Mouse (Mus musculus) MEL (cell line): Measurements from ENCODE around the gene Kndc1. TPM values are rescaled to one million over a fixed set of nuclear protein-coding genes. Genes with fewer than 3 reads are reported as not detected.

Experiments
- DNase-seq: peaks from one replicate; pipeline ENCODE4 v3.0.0; 2011; ENCODE audit warnings: low read depth, low spot score
- H3K27ac ChIP-seq: 2 replicates; pipeline ENCODE4 v1.5.1; 2012; ENCODE audit warnings: low read depth, mild to moderate bottlenecking, control low read depth, low read length, moderate library complexity; ENCODE audit not compliant: control insufficient read depth
- H3K27me3 ChIP-seq, 2 experiments: fragments of 150-350 bp in 1 of 2; sonication (generic) in 1 of 2; 2 replicates each; pipeline ENCODE4 v1.6.1; 2012; ENCODE audit warnings: low read length in 2 of 2, mild to moderate bottlenecking in 2 of 2, improper control_type of control experiment in 1 of 2, moderate library complexity in 1 of 2; ENCODE audit not compliant: insufficient read depth in 2 of 2, control insufficient read depth in 1 of 2
- H3K36me3 ChIP-seq, 2 experiments: 2 replicates each; pipeline ENCODE4 v1.6.1; 2012 to 2014; ENCODE audit warnings: low read length in 2 of 2, improper control_type of control experiment in 1 of 2, inconsistent platforms in 1 of 2, mild to moderate bottlenecking in 1 of 2; ENCODE audit not compliant: insufficient read depth in 2 of 2, control insufficient read depth in 1 of 2
- H3K4me1 ChIP-seq, 2 experiments: fragments of 150-350 bp in 1 of 2; sonication (generic) in 1 of 2; 2 replicates each; pipeline ENCODE4 v1.6.1; 2012; ENCODE audit warnings: low read length in 2 of 2, improper control_type of control experiment in 1 of 2, mild to moderate bottlenecking in 1 of 2; ENCODE audit not compliant: insufficient read depth in 2 of 2, control insufficient read depth in 1 of 2
- H3K4me3 ChIP-seq, 2 experiments: fragments of 150-350 bp in 1 of 2; sonication (generic) in 1 of 2; 2 replicates each; pipeline ENCODE4 v1.5.1; 2012; ENCODE audit warnings: low read depth in 2 of 2, low read length in 2 of 2, mild to moderate bottlenecking in 2 of 2, moderate library complexity in 2 of 2, control low read depth in 1 of 2, improper control_type of control experiment in 1 of 2; ENCODE audit not compliant: control insufficient read depth in 1 of 2, insufficient read depth in 1 of 2
- H3K79me2 ChIP-seq: 2 replicates; pipeline ENCODE4 v1.6.1; 2012; ENCODE audit warnings: mild to moderate bottlenecking, low read length, moderate library complexity; ENCODE audit not compliant: control insufficient read depth, poor library complexity, insufficient read depth
- H3K9ac ChIP-seq: 2 replicates; pipeline ENCODE4 v1.6.1; 2012; ENCODE audit warnings: low read depth, mild to moderate bottlenecking, control low read depth, low read length, moderate library complexity; ENCODE audit not compliant: control insufficient read depth, poor library complexity, severe bottlenecking
- H3K9me3 ChIP-seq: fragments of 150-350 bp; sonication (generic); replicated peaks from 2 replicates; pipeline ENCODE4 v1.6.1; 2012; ENCODE audit warnings: mild to moderate bottlenecking, low read length, improper control_type of control experiment, moderate library complexity; ENCODE audit not compliant: insufficient read depth
- CHD1 ChIP-seq: IDR thresholded peaks from 2 replicates; pipeline ENCODE4 v1.6.1; 2012; ENCODE audit warnings: low read depth, mild to moderate bottlenecking, inconsistent platforms, low read length, improper control_type of control experiment
- CTCF ChIP-seq, 3 experiments: IDR thresholded peaks in 2 of 3; conservative IDR thresholded peaks in 1 of 3; 2 replicates each; pipeline ENCODE4 v1.5.1; 2011 to 2012; ENCODE audit warnings: low read length in 3 of 3, low read depth in 2 of 3, mild to moderate bottlenecking in 2 of 3, improper control_type of control experiment in 1 of 3, inconsistent platforms in 1 of 3, mixed read lengths in 1 of 3, moderate library complexity in 1 of 3; ENCODE audit not compliant: control insufficient read depth in 1 of 3, insufficient read depth in 1 of 3, poor library complexity in 1 of 3, severe bottlenecking in 1 of 3
- E2F4 ChIP-seq: IDR thresholded peaks from 2 replicates; pipeline ENCODE4 v1.6.1; 2011; ENCODE audit warnings: low read depth, low read length, improper control_type of control experiment, borderline replicate concordance
- ETS1 ChIP-seq: IDR thresholded peaks from 2 replicates; pipeline ENCODE4 v1.6.1; 2012; ENCODE audit warnings: low read depth, mild to moderate bottlenecking, inconsistent platforms, low read length, improper control_type of control experiment, moderate library complexity
- GABPA ChIP-seq: IDR thresholded peaks from 2 replicates; pipeline ENCODE4 v1.6.1; 2012; ENCODE audit warnings: low read depth, mild to moderate bottlenecking, inconsistent platforms, low read length, improper control_type of control experiment, moderate library complexity
- GATA1 ChIP-seq: IDR thresholded peaks from 2 replicates; pipeline ENCODE4 v1.6.1; 2011; ENCODE audit warnings: low read depth, low read length, improper control_type of control experiment
- HCFC1 ChIP-seq: IDR thresholded peaks from 2 replicates; pipeline ENCODE4 v1.6.1; 2012; ENCODE audit warnings: low read depth, mild to moderate bottlenecking, inconsistent platforms, low read length, improper control_type of control experiment, moderate library complexity
- JUND ChIP-seq: IDR thresholded peaks from 2 replicates; pipeline ENCODE4 v1.6.1; 2011; ENCODE audit warnings: low read depth, mild to moderate bottlenecking, improper control_type of control experiment, low read length
- KAT2A ChIP-seq: conservative IDR thresholded peaks from 2 replicates; pipeline ENCODE4 v1.6.1; 2012; ENCODE audit warnings: low read depth, low read length, improper control_type of control experiment, inconsistent platforms
- MAFK ChIP-seq: IDR thresholded peaks from 2 replicates; pipeline ENCODE4 v1.6.1; 2011; ENCODE audit warnings: low read depth, mild to moderate bottlenecking, low read length, improper control_type of control experiment, borderline replicate concordance
- MAX ChIP-seq: IDR thresholded peaks from 2 replicates; pipeline ENCODE4 v1.6.1; 2011; ENCODE audit warnings: low read length, improper control_type of control experiment
- MAZ ChIP-seq: IDR thresholded peaks from 2 replicates; pipeline ENCODE4 v1.6.1; 2012; ENCODE audit warnings: low read depth, mild to moderate bottlenecking, inconsistent platforms, low read length, improper control_type of control experiment
- MEF2A ChIP-seq: IDR thresholded peaks from 2 replicates; pipeline ENCODE4 v1.6.1; 2014; ENCODE audit warnings: low read depth, mild to moderate bottlenecking, inconsistent platforms, low read length, improper control_type of control experiment; ENCODE audit not compliant: poor library complexity, insufficient replicate concordance, severe bottlenecking; ENCODE audit errors: extremely low read depth
- MYB ChIP-seq: IDR thresholded peaks from 2 replicates; pipeline ENCODE4 v1.6.1; 2011; ENCODE audit warnings: mild to moderate bottlenecking, low read depth, low read length, improper control_type of control experiment
- NELFE ChIP-seq: IDR thresholded peaks from 2 replicates; pipeline ENCODE4 v1.6.1; 2011; ENCODE audit warnings: low read depth, low read length, improper control_type of control experiment
- POLR2A ChIP-seq, 2 experiments: IDR thresholded peaks; 2 replicates each; pipeline ENCODE4 v1.6.1; 2011 to 2012; ENCODE audit warnings: low read length in 2 of 2, mild to moderate bottlenecking in 2 of 2, control low read depth in 1 of 2, improper control_type of control experiment in 1 of 2, low read depth in 1 of 2, moderate library complexity in 1 of 2; ENCODE audit not compliant: control insufficient read depth in 1 of 2, insufficient read depth in 1 of 2, poor library complexity in 1 of 2
- POLR2AphosphoS2 ChIP-seq: IDR thresholded peaks from 2 replicates; pipeline ENCODE4 v1.6.1; 2011; ENCODE audit warnings: low read length, improper control_type of control experiment
- TAL1 ChIP-seq: IDR thresholded peaks from 2 replicates; pipeline ENCODE4 v1.6.1; 2012; ENCODE audit warnings: mild to moderate bottlenecking, inconsistent platforms, low read length, moderate library complexity, mixed read lengths
- TBP ChIP-seq: IDR thresholded peaks from 2 replicates; pipeline ENCODE4 v1.8.0; 2011; ENCODE audit warnings: low read depth, low read length, improper control_type of control experiment
- TCF12 ChIP-seq: IDR thresholded peaks from 2 replicates; pipeline ENCODE4 v1.6.1; 2014; ENCODE audit warnings: low read depth, mild to moderate bottlenecking, inconsistent platforms, low read length, improper control_type of control experiment, moderate library complexity
- UBTF ChIP-seq: IDR thresholded peaks from 2 replicates; pipeline ENCODE4 v1.6.1; 2012; ENCODE audit warnings: low read depth, mild to moderate bottlenecking, inconsistent platforms, low read length, improper control_type of control experiment, moderate library complexity, borderline replicate concordance; ENCODE audit not compliant: insufficient read depth
- ZC3H11A ChIP-seq: IDR thresholded peaks from 2 replicates; pipeline ENCODE4 v1.6.1; 2012; ENCODE audit warnings: low read depth, mild to moderate bottlenecking, inconsistent platforms, low read length, improper control_type of control experiment
- ZKSCAN1 ChIP-seq: IDR thresholded peaks from 2 replicates; pipeline ENCODE4 v1.6.1; 2012; ENCODE audit warnings: low read depth, mild to moderate bottlenecking, inconsistent platforms, low read length, improper control_type of control experiment, moderate library complexity
- ZMIZ1 ChIP-seq: IDR thresholded peaks from 2 replicates; pipeline ENCODE4 v1.6.1; 2012; ENCODE audit warnings: low read depth, mild to moderate bottlenecking, inconsistent platforms, low read length, improper control_type of control experiment, moderate library complexity
- polyA plus RNA-seq, 2 experiments: library from polyadenylated mRNA; stranded (reverse) in 1 of 2; unstranded in 1 of 2; fragments of >175 nt in 1 of 2; fragments of >200 nt in 1 of 2; gene quantifications; 2 replicates each; pipeline versions ENCODE4 v1.2.1 to v1.2.4; 2012; ENCODE audit warnings: low replicate concordance in 2 of 2, low read depth in 1 of 2; ENCODE audit not compliant: insufficient read length in 2 of 2, insufficient read depth in 1 of 2, missing spikeins in 1 of 2
- total RNA-seq: library from RNA; depleted of rRNA; stranded (reverse); fragments of 300-350 nt; gene quantifications from 2 replicates; pipeline ENCODE4 v1.2.3, GENCODE M21; 2012

Kndc1 gene
- total and polyA plus RNA-seq, 3 experiments = not detected

DNA sequence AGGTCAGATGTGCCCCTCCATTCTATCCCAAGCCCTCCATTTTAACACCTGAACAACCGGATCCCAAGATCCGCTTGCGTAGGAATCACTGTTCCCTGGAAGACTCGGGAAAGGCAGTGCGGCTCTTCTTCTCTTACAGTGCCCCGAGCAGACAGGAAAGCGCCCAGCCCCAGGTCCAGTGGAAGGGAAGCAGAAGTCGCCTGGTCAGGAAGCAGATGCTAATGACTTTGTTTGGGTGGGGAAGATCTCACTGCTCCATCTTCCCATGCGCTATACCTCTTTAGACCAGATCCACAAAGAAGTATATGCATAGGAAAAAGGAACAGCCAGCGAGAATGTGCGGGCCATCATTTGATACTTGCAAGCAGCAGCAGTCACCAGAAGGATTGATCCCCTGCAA, 62.9 kb downstream of the Kndc1 start:
- H3K4me3 ChIP-seq = no peak overlapping the region
- no peak overlapping the region for H3K27ac ChIP-seq
- H3K9ac ChIP-seq = no peak overlapping the region
- no peaks in the 10 kb centered on the region for H3K79me2 ChIP-seq
- peaks cover 0 to 9% of the 10 kb centered on the region in 2 experiments; a peak in 1 of 4 replicates for H3K4me1 ChIP-seq
- no peaks in the 10 kb centered on the region for H3K27me3 ChIP-seq
- peaks cover 0 to 3% of the 10 kb centered on the region in 2 experiments; a peak in 2 of 4 replicates for H3K36me3 ChIP-seq
- H3K9me3 ChIP-seq = no peaks in the 10 kb centered on the region
- TF ChIP-seq TAL1 (no peak), KAT2A (no peak), JUND (no peak), TBP (no peak), E2F4 (no peak), ZC3H11A (no peak), MEF2A (no peak), ZMIZ1 (no peak), MYB (no peak), CTCF (IDR thresholded peaks at IDR 0.05 in 2 of 3, conservative IDR thresholded peaks at IDR 0.05 in 1 of 3; ENCODE audit: control insufficient read depth in 1 of 3, insufficient read depth in 1 of 3, low read depth in 2 of 3, low read length in 3 of 3, poor library complexity in 1 of 3, severe bottlenecking in 1 of 3) (no peak), ZKSCAN1 (no peak), NELFE (no peak), MAX (no peak)
- DNase-seq = no peak

DNA sequence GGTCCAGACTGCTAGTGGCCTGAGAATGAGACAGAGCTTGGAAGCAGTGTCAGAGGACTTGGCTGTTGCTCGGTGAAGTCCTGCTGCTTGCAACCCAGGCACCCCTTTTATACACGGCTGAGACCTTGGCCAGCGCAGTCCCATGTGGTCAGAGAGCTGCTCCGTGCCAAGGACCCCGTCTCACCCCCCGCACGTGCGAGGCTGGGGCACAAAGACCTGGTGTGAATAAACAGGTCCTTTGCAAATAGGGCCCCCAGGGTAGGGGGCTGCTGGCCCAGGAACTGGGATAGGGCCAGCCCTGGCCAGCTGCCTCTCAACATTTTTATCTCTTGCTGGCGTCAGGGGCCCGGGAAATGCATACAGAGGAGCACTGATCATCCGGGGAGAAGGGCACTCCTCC, 63.5 kb downstream of the Kndc1 start:
- no peak for DNase-seq
- H3K36me3 ChIP-seq = peaks cover 0 to 3% of the 10 kb centered on the region in 2 experiments; a peak in 2 of 4 replicates
- H3K9me3 ChIP-seq = no peaks in the 10 kb centered on the region
- no peak overlapping the region for H3K4me3 ChIP-seq
- H3K4me1 ChIP-seq = peaks cover 0 to 9% of the 10 kb centered on the region in 2 experiments; a peak in 1 of 4 replicates
- no peaks in the 10 kb centered on the region for H3K79me2 ChIP-seq
- H3K27me3 ChIP-seq = no peaks in the 10 kb centered on the region
- TF ChIP-seq TAL1 (no peak), TBP (no peak), GATA1 (no peak), MAZ (no peak), JUND (no peak)
- TF ChIP-seq, all 39 proteins: peak for 0
- Histone ChIP-seq H3K9ac (no peak overlapping the region), H3K27ac (no peak overlapping the region)

DNA sequence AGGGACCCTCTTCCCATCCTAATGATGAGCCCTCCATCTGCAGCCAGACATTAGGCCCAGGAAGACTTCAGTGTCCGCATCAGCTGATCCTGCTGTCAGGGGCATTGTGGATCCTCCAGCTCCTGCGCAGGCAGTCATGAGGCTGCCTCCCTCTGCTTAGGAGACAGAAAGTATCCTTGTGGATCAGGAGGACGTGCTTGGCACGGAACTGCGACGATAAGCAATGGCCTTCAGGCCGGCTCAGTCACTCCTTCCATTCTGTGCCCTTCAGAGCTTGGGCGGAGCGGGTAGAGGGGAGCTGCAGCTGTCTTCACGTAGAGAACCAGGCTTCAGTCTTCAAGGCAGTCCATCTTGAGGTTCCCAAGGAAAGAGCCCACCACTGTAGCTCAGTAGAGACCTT, 66.6 kb downstream of the Kndc1 start:
- Histone ChIP-seq H3K36me3 (no peaks in the 10 kb centered on the region), H3K27me3 (no peaks in the 10 kb centered on the region), H3K27ac (no peak overlapping the region)
- no peak for TF ChIP-seq GATA1
- no peak for TF ChIP-seq POLR2A (IDR thresholded peaks at IDR 0.05; ENCODE audit: control insufficient read depth in 1 of 2, insufficient read depth in 1 of 2, low read depth in 1 of 2, low read length in 2 of 2, poor library complexity in 1 of 2)
- TF ChIP-seq UBTF = no peak
- TF ChIP-seq ETS1 = no peak
- TF ChIP-seq JUND = no peak
- no peak for TF ChIP-seq CHD1
- no peak for TF ChIP-seq GABPA
- no peak for TF ChIP-seq NELFE
- TF ChIP-seq ZKSCAN1 = no peak
- TF ChIP-seq HCFC1 = no peak
- no peak for TF ChIP-seq MAFK
- TF ChIP-seq CTCF (IDR thresholded peaks at IDR 0.05 in 2 of 3, conservative IDR thresholded peaks at IDR 0.05 in 1 of 3; ENCODE audit: control insufficient read depth in 1 of 3, insufficient read depth in 1 of 3, low read depth in 2 of 3, low read length in 3 of 3, poor library complexity in 1 of 3, severe bottlenecking in 1 of 3) = no peak
- TF ChIP-seq TBP = no peak
- no peak for TF ChIP-seq ZC3H11A
- TF ChIP-seq POLR2AphosphoS2 = no peak
- TF ChIP-seq TCF12 = no peak
- TF ChIP-seq, all 39 proteins: peak for 0
- Histone ChIP-seq H3K9ac (no peak overlapping the region), H3K4me3 (no peak overlapping the region), H3K9me3 (no peaks in the 10 kb centered on the region), H3K79me2 (no peaks in the 10 kb centered on the region), H3K4me1 (no peaks in the 10 kb centered on the region)
- no peak for DNase-seq
